Mouse (Mus musculus) retina, postnatal 1 day (tissue): Measurements from ENCODE around the gene Rpl23a.
"Not testable (repeated sequence)": the region's sequence is repeated elsewhere in the genome, so short reads cannot be mapped to it uniquely, and the experiment has no call there.

Experiments
- DNase-seq: peaks from one replicate; pipeline ENCODE4 v3.0.0-alpha.2; 2012

Gene Rpl23a

GRCm38 (mm10) chr11:78182961-78183844, at the start of gene Rpl23a:
Rpl23a (minus strand) TSS chr11:78183584.
- DNase-seq: peak; percentile 98

- no peak for DNase-seq
Measured at GRCm38 (mm10) chr11:78231518-78231917, 48.1 kb upstream of the Rpl23a start.

GRCm38 (mm10) chr11:78223586-78223985, 40.2 kb upstream of the Rpl23a start:
- no peak for DNase-seq

GRCm38 (mm10) chr11:78215709-78216317, 32.4 kb upstream of the Rpl23a start:
- DNase-seq: no peak

GRCm38 (mm10) chr11:78213086-78213817, 29.9 kb upstream of the Rpl23a start:
- no peak for DNase-seq

- no peak for DNase-seq
Measured at GRCm38 (mm10) chr11:78211513-78211912, 28.1 kb upstream of the Rpl23a start.

GRCm38 (mm10) chr11:78210615-78211014, 27.2 kb upstream of the Rpl23a start:
- DNase-seq: no peak

- DNase-seq: no peak
Measured at GRCm38 (mm10) chr11:78209886-78210285, 26.5 kb upstream of the Rpl23a start.

GRCm38 (mm10) chr11:78207190-78207589, 23.8 kb upstream of the Rpl23a start:
- DNase-seq: no peak

GRCm38 (mm10) chr11:78205361-78206206, 22.2 kb upstream of the Rpl23a start:
- no peak for DNase-seq

- DNase-seq: no peak
Measured at GRCm38 (mm10) chr11:78204287-78204686, 20.9 kb upstream of the Rpl23a start.

GRCm38 (mm10) chr11:78202372-78202771, 19.0 kb upstream of the Rpl23a start:
- no peak for DNase-seq

GRCm38 (mm10) chr11:78195101-78195863, 11.9 kb upstream of the Rpl23a start:
- DNase-seq: no peak

GRCm38 (mm10) chr11:78194411-78195100, 11.2 kb upstream of the Rpl23a start:
- peak; percentile 78 for DNase-seq

- peak; percentile 55 for DNase-seq
Measured at GRCm38 (mm10) chr11:78193113-78193512, 9.7 kb upstream of the Rpl23a start, which contains the start of gene Proca1. Proca1 (plus strand) TSS chr11:78193392.

- no peak for DNase-seq
Measured at GRCm38 (mm10) chr11:78190041-78190440, 6.7 kb upstream of the Rpl23a start.

- DNase-seq: peak; percentile 95
Measured at GRCm38 (mm10) chr11:78189234-78190040, 6.1 kb upstream of the Rpl23a start.

- peak; percentile 92 for DNase-seq
Measured at GRCm38 (mm10) chr11:78188331-78189233, 5.2 kb upstream of the Rpl23a start, which contains the start of gene Rab34. Rab34 (plus strand) TSS chr11:78188430.

GRCm38 (mm10) chr11:78184702-78185101, 1.3 kb upstream of the Rpl23a start:
- DNase-seq: not testable (repeated sequence)
